Mouse (Mus musculus) myocyte (in vitro differentiated cells): ENCODE measurements around the gene Serpina3b. TPM values are rescaled to one million over a fixed set of nuclear protein-coding genes. Genes with fewer than 3 reads are reported as not detected.
"Not testable (repeated sequence)": the region's sequence is repeated elsewhere in the genome, so short reads cannot be mapped to it uniquely, and the experiment has no call there.

Experiments
- H3K27me3 ChIP-seq: one replicate; pipeline ENCODE4 v1.6.1; 2011; ENCODE audit not compliant: control insufficient read depth, insufficient read depth, insufficient read length
- H3K36me3 ChIP-seq: one replicate; pipeline ENCODE4 v1.6.1; 2011; ENCODE audit not compliant: control insufficient read depth, insufficient read depth
- H3K4me2 ChIP-seq: one replicate; pipeline ENCODE4 v1.6.1; 2011; ENCODE audit warnings: low read depth, control low read depth
- H3K4me3 ChIP-seq: one replicate; pipeline ENCODE4 v1.5.1; 2011; ENCODE audit warnings: mild to moderate bottlenecking, control low read depth, moderate library complexity
- H3K79me2 ChIP-seq: one replicate; pipeline ENCODE4 v1.6.1; 2011; ENCODE audit not compliant: control insufficient read depth, insufficient read depth
- H3ac ChIP-seq: one replicate; pipeline ENCODE4 v1.6.1; 2011; ENCODE audit not compliant: control insufficient read depth, insufficient read length
- CEBPB ChIP-seq: IDR thresholded peaks from 2 replicates; pipeline ENCODE4 v1.6.1; 2011; ENCODE audit warnings: mild to moderate bottlenecking, moderate library complexity; ENCODE audit not compliant: poor library complexity, insufficient read depth, severe bottlenecking
- E2F4 ChIP-seq: IDR thresholded peaks from one replicate; pipeline ENCODE4 v1.6.1; 2011; ENCODE audit warnings: mild to moderate bottlenecking, control low read depth, moderate library complexity; ENCODE audit not compliant: insufficient read depth
- MAX ChIP-seq: IDR thresholded peaks from one replicate; pipeline ENCODE4 v1.6.1; 2011; ENCODE audit warnings: low read depth, mild to moderate bottlenecking, control low read depth
- MYOD1 ChIP-seq, 3 experiments: IDR thresholded peaks; one replicate each; pipeline ENCODE4 v1.6.1; 2011; ENCODE audit warnings: control low read depth in 2 of 3, low read depth in 2 of 3, mild to moderate bottlenecking in 2 of 3, moderate library complexity in 1 of 3; ENCODE audit not compliant: insufficient read length in 2 of 3, control insufficient read depth in 1 of 3
- MYOG ChIP-seq, 3 experiments: IDR thresholded peaks; one replicate each; pipeline ENCODE4 v1.6.1; 2011; ENCODE audit warnings: control low read depth in 2 of 3, low read depth in 2 of 3, mild to moderate bottlenecking in 2 of 3; ENCODE audit not compliant: insufficient read length in 2 of 3, control insufficient read depth in 1 of 3, insufficient read depth in 1 of 3
- POLR2A ChIP-seq: IDR thresholded peaks from one replicate; pipeline ENCODE4 v1.6.1; 2011; ENCODE audit warnings: low read depth, mild to moderate bottlenecking, control low read depth, moderate library complexity; ENCODE audit not compliant: insufficient read length
- POLR2AphosphoS2 ChIP-seq: IDR thresholded peaks from one replicate; pipeline ENCODE4 v1.6.1; 2011; ENCODE audit warnings: low read depth, control low read depth; ENCODE audit not compliant: insufficient read length
- REST ChIP-seq: IDR thresholded peaks from one replicate; pipeline ENCODE4 v1.6.1; 2011; ENCODE audit warnings: mild to moderate bottlenecking, control low read depth, moderate library complexity; ENCODE audit not compliant: insufficient read depth, insufficient read length
- SRF ChIP-seq: IDR thresholded peaks from one replicate; pipeline ENCODE4 v1.6.1; 2011; ENCODE audit warnings: low read depth; ENCODE audit not compliant: control insufficient read depth, insufficient read length
- TCF12 ChIP-seq: IDR thresholded peaks from one replicate; pipeline ENCODE4 v1.6.1; 2011; ENCODE audit warnings: mild to moderate bottlenecking, control low read depth; ENCODE audit not compliant: poor library complexity, insufficient read depth, severe bottlenecking
- TCF3 ChIP-seq: IDR thresholded peaks from one replicate; pipeline ENCODE4 v1.6.1; 2011; ENCODE audit warnings: low read depth, control low read depth; ENCODE audit not compliant: insufficient read length
- USF1 ChIP-seq: IDR thresholded peaks from one replicate; pipeline ENCODE4 v1.6.1; 2011; ENCODE audit warnings: low read depth, mild to moderate bottlenecking, control low read depth, moderate library complexity
- polyA plus RNA-seq: library from polyadenylated mRNA; unstranded; fragments of >200 nt; fragmentation: generic; extraction: Trizol; gene quantifications from one replicate; pipeline ENCODE4 v1.2.1, GENCODE M21; 2012; ENCODE audit warnings: missing spikeins

Gene Serpina3b
- polyA plus RNA-seq, 1 experiment: not detected

DNA sequence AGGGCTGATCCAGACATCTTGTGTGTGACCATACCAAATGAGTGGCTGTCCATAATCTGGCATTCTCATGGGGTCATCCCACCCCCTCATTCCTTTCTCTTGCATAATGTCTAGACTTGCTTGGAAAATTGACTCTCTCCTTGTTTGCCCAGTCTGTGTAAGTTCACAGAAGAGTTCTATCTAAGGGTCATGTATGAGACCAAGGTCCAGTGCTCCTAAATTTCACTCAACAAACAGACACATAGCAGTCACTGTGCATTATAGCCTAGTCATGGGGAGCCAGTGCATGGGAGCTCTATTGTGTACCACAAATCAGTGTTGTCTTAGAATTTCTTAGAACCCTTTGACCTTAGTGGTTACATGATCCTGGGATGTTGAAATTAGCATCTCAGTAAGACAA lies 20.9 kb upstream of the Serpina3b start:
- no peak overlapping the region for H3K4me3 ChIP-seq
- H3K27me3 ChIP-seq: no peaks in the 10 kb centered on the region
- H3K4me2 ChIP-seq: no peak overlapping the region
- H3ac ChIP-seq: no peak overlapping the region
- no peaks in the 10 kb centered on the region for H3K79me2 ChIP-seq
- TF ChIP-seq MYOD1 (IDR thresholded peaks at IDR 0.05; ENCODE audit: control insufficient read depth in 1 of 3, insufficient read length in 2 of 3, low read depth in 2 of 3) (no peak), POLR2AphosphoS2 (no peak), E2F4 (no peak), MAX (no peak), TCF12 (no peak), REST (no peak), CEBPB (no peak), USF1 (no peak), POLR2A (no peak)
- no peaks in the 10 kb centered on the region for H3K36me3 ChIP-seq

- H3K36me3 ChIP-seq: no peaks in the 10 kb centered on the region
- H3ac ChIP-seq: no peak overlapping the region
- no peak overlapping the region for H3K4me3 ChIP-seq
- no peaks in the 10 kb centered on the region for H3K27me3 ChIP-seq
- TF ChIP-seq POLR2AphosphoS2 (no peak), SRF (no peak), USF1 (no peak), POLR2A (no peak), TCF3 (no peak), REST (no peak), MYOD1 (IDR thresholded peaks at IDR 0.05; ENCODE audit: control insufficient read depth in 1 of 3, insufficient read length in 2 of 3, low read depth in 2 of 3) (no peak), CEBPB (no peak), TCF12 (no peak), E2F4 (no peak), MYOG (IDR thresholded peaks at IDR 0.05; ENCODE audit: control insufficient read depth in 1 of 3, insufficient read depth in 1 of 3, insufficient read length in 2 of 3, low read depth in 2 of 3) (no peak), MAX (no peak)
- H3K4me2 ChIP-seq: no peak overlapping the region
- no peaks in the 10 kb centered on the region for H3K79me2 ChIP-seq
Observed at GRCm38 (mm10) chr12:104108507-104108906, 19.3 kb upstream of the Serpina3b start.

DNA sequence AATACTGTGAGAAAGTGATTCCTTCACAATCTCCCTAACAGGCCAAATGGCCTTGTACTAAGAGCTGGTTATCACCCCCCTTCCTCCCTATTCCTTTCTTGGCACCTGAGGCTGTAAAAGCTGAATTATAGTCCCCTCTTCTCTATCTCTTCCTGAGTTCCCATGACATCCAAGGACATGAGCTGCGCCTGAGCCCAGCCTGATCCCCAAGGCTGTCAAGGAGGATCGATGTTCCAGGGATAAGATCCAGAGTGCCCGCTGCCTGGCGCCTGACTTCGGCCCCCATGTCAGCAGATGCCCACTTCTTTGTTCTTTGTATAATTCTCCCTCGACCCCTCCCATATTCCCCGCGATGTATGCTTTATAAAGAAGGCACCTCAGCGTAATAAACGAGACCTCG lies 15.5 kb upstream of the Serpina3b start, which contains the start of gene Serpina3a:
TSS of gene Serpina3a (plus strand) at position 392 of the 400 bp plus-strand sequence.
- not testable (repeated sequence) for H3K79me2 ChIP-seq, H3K4me2 ChIP-seq, H3K4me3 ChIP-seq, H3K36me3 ChIP-seq, H3K27me3 ChIP-seq, H3ac ChIP-seq

DNA sequence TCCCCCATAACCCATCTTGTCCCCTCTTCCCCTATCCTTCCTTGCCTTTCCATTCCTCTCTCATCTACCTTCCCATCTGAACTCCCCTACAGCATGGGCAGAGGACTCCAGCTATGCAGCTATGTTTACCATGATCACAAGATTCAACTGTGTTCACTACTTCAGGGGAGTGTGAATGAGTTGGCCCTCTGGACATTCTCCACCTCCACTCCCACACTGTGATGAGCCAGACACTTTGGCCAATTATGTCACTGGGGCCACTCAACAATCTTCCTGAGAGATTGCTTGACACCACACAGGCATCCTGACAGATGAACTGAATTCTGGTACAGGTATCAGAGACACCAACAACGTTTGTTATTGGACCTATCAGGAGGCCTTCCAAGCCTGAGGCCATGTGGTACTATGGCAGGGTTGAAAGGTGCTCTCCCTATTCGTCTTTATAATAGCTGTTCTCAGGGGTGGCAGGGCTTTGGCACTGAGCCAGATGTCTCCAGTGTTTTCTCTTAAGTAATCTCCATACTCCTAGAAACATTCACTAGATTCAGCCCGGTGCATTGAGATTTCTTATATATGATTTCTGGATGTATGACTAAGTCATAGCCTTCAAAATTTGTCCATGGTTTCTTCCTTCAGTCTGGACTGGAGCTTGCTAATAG lies 12.7 kb upstream of the Serpina3b start:
- no peaks in the 10 kb centered on the region for H3K27me3 ChIP-seq
- no peak overlapping the region for H3K4me3 ChIP-seq
- TF ChIP-seq USF1 (no peak), POLR2AphosphoS2 (no peak), E2F4 (no peak), MYOD1 (IDR thresholded peaks at IDR 0.05; ENCODE audit: control insufficient read depth in 1 of 3, insufficient read length in 2 of 3, low read depth in 2 of 3) (no peak)
- no peaks in the 10 kb centered on the region for H3K36me3 ChIP-seq
- no peak overlapping the region for H3ac ChIP-seq
- H3K79me2 ChIP-seq: no peaks in the 10 kb centered on the region
- H3K4me2 ChIP-seq: no peak overlapping the region

DNA sequence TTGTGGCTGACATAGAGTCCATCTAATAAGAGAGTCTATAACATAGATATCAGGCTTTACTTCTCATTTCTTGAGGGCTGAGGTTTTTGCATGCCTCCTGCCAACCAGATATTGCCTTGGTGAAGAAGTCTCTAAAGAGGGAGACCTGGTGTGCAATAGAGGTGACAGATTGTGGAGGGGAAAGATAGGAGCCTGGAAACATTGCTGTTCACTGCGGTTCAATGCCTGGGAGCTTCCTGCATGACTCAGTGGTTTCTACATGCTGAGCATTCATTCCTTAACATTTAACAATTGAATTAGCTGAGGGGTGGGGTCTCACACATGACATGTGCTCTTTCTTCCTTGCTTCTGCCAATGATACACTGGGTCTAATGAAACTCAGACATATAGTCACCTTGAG lies 4.7 kb upstream of the Serpina3b start:
- Histone ChIP-seq H3K27me3 (no peaks in the 10 kb centered on the region), H3K36me3 (no peaks in the 10 kb centered on the region), H3K4me3 (no peak overlapping the region), H3K79me2 (no peaks in the 10 kb centered on the region), H3K4me2 (no peak overlapping the region), H3ac (no peak overlapping the region)
- TF ChIP-seq SRF: no peak
- TF ChIP-seq E2F4: no peak
- TF ChIP-seq REST: no peak
- no peak for TF ChIP-seq TCF12
- no peak for TF ChIP-seq MAX
- TF ChIP-seq MYOD1 (IDR thresholded peaks at IDR 0.05; ENCODE audit: control insufficient read depth in 1 of 3, insufficient read length in 2 of 3, low read depth in 2 of 3): no peak
- TF ChIP-seq TCF3: no peak
- TF ChIP-seq USF1: no peak
- no peak for TF ChIP-seq POLR2AphosphoS2
- no peak for TF ChIP-seq CEBPB
- no peak for TF ChIP-seq MYOG (IDR thresholded peaks at IDR 0.05; ENCODE audit: control insufficient read depth in 1 of 3, insufficient read depth in 1 of 3, insufficient read length in 2 of 3, low read depth in 2 of 3)
- TF ChIP-seq POLR2A: no peak
